Mouse (Mus musculus): ENCODE results near the gene Dppa1. TPM values are rescaled to one million over a fixed set of nuclear protein-coding genes. Genes with fewer than 3 reads are reported as not detected.
"Not testable (repeated sequence)": the region's sequence is repeated elsewhere in the genome, so short reads cannot be mapped to it uniquely, and the experiment has no call there.

The Dppa1 gene
- polyA plus RNA-seq, 1 experiment = not detected

- Histone ChIP-seq H3K4me3 (ENCODE audit: low read depth, low read length) (no peak overlapping the region), H3K27ac (ENCODE audit: insufficient read depth, low read depth, low read length) (no peak overlapping the region), H3K36me3 (ENCODE audit: control insufficient read depth, insufficient read depth, low read length) (no peaks in the 10 kb centered on the region), H3K4me1 (ENCODE audit: control insufficient read depth, insufficient read depth, insufficient read length, low read length) (no peaks in the 10 kb centered on the region), H3K27me3 (ENCODE audit: control insufficient read depth, insufficient read depth, low read length) (no peaks in the 10 kb centered on the region)
- WGBS = 44% methylated on average over 1 of the region's 1 CpGs
- TF ChIP-seq CTCF (IDR thresholded peaks at IDR 0.05; ENCODE audit: extremely low read depth, insufficient read length, insufficient replicate concordance, low read depth, low read length) = no peak
- TF ChIP-seq POLR2A (IDR thresholded peaks at IDR 0.05; ENCODE audit: low read depth, low read length) = no peak
These were observed 15.8 kb upstream of the Dppa1 start for GRCm38 (mm10) chr11:46644824-46645223.

GRCm38 (mm10) chr11:46636568-46636967, 7.5 kb upstream of the Dppa1 start:
- Histone ChIP-seq H3K27me3 (ENCODE audit: control insufficient read depth, insufficient read depth, low read length) (no peaks in the 10 kb centered on the region), H3K4me3 (ENCODE audit: low read depth, low read length) (no peak overlapping the region), H3K4me1 (ENCODE audit: control insufficient read depth, insufficient read depth, insufficient read length, low read length) (no peaks in the 10 kb centered on the region), H3K36me3 (ENCODE audit: control insufficient read depth, insufficient read depth, low read length) (no peaks in the 10 kb centered on the region), H3K27ac (ENCODE audit: insufficient read depth, low read depth, low read length) (no peak overlapping the region)
- 75% methylated on average over 3 of the region's 3 CpGs for WGBS
- TF ChIP-seq POLR2A (IDR thresholded peaks at IDR 0.05; ENCODE audit: low read depth, low read length) (no peak), CTCF (IDR thresholded peaks at IDR 0.05; ENCODE audit: extremely low read depth, insufficient read length, insufficient replicate concordance, low read depth, low read length) (no peak)

GRCm38 (mm10) chr11:46635516-46635915, 6.5 kb upstream of the Dppa1 start:
- 85% methylated on average over 4 of the region's 4 CpGs for WGBS
- not testable (repeated sequence) for H3K27me3 ChIP-seq (ENCODE audit: control insufficient read depth, insufficient read depth, low read length); H3K27ac ChIP-seq (ENCODE audit: insufficient read depth, low read depth, low read length)

GRCm38 (mm10) chr11:46631635-46632034, 2.6 kb upstream of the Dppa1 start:
- no peak for TF ChIP-seq POLR2A (IDR thresholded peaks at IDR 0.05; ENCODE audit: low read depth, low read length)
- no peak for TF ChIP-seq CTCF (IDR thresholded peaks at IDR 0.05; ENCODE audit: extremely low read depth, insufficient read length, insufficient replicate concordance, low read depth, low read length)
- 31% methylated on average over 3 of the region's 3 CpGs for WGBS
- H3K4me1 ChIP-seq (ENCODE audit: control insufficient read depth, insufficient read depth, insufficient read length, low read length) = no peaks in the 10 kb centered on the region
- H3K27me3 ChIP-seq (ENCODE audit: control insufficient read depth, insufficient read depth, low read length) = no peaks in the 10 kb centered on the region
- H3K27ac ChIP-seq (ENCODE audit: insufficient read depth, low read depth, low read length) = no peak overlapping the region
- no peak overlapping the region for H3K4me3 ChIP-seq (ENCODE audit: low read depth, low read length)
- H3K36me3 ChIP-seq (ENCODE audit: control insufficient read depth, insufficient read depth, low read length) = no peaks in the 10 kb centered on the region

More at GRCm38 (mm10) chr11:46635516-46635915, 6.5 kb upstream of the Dppa1 start:
- not testable (repeated sequence) for H3K4me3 ChIP-seq (ENCODE audit: low read depth, low read length); H3K4me1 ChIP-seq (ENCODE audit: control insufficient read depth, insufficient read depth, insufficient read length, low read length); H3K36me3 ChIP-seq (ENCODE audit: control insufficient read depth, insufficient read depth, low read length)

GRCm38 (mm10) chr11:46620414-46621168, 8.5 kb downstream of the Dppa1 start:
- Histone ChIP-seq H3K27me3 (ENCODE audit: control insufficient read depth, insufficient read depth, low read length) (no peaks in the 10 kb centered on the region), H3K36me3 (ENCODE audit: control insufficient read depth, insufficient read depth, low read length) (no peaks in the 10 kb centered on the region), H3K4me1 (ENCODE audit: control insufficient read depth, insufficient read depth, insufficient read length, low read length) (no peaks in the 10 kb centered on the region), H3K27ac (ENCODE audit: insufficient read depth, low read depth, low read length) (no peak overlapping the region), H3K4me3 (ENCODE audit: low read depth, low read length) (no peak overlapping the region)
- no peak for TF ChIP-seq POLR2A (IDR thresholded peaks at IDR 0.05; ENCODE audit: low read depth, low read length)
- TF ChIP-seq CTCF (IDR thresholded peaks at IDR 0.05; ENCODE audit: extremely low read depth, insufficient read length, insufficient replicate concordance, low read depth, low read length) = no peak
- WGBS = 55% methylated on average over 7 of the region's 7 CpGs

GRCm38 (mm10) chr11:46619929-46620328, 9.1 kb downstream of the Dppa1 start:
- H3K36me3 ChIP-seq (ENCODE audit: control insufficient read depth, insufficient read depth, low read length) = no peaks in the 10 kb centered on the region
- no peaks in the 10 kb centered on the region for H3K4me1 ChIP-seq (ENCODE audit: control insufficient read depth, insufficient read depth, insufficient read length, low read length)
- H3K27me3 ChIP-seq (ENCODE audit: control insufficient read depth, insufficient read depth, low read length) = no peaks in the 10 kb centered on the region
- no peak overlapping the region for H3K4me3 ChIP-seq (ENCODE audit: low read depth, low read length)
- WGBS = 77% methylated on average over 1 of the region's 1 CpGs
- TF ChIP-seq POLR2A (IDR thresholded peaks at IDR 0.05; ENCODE audit: low read depth, low read length) (no peak), CTCF (IDR thresholded peaks at IDR 0.05; ENCODE audit: extremely low read depth, insufficient read length, insufficient replicate concordance, low read depth, low read length) (no peak)
- no peak overlapping the region for H3K27ac ChIP-seq (ENCODE audit: insufficient read depth, low read depth, low read length)

- TF ChIP-seq CTCF (IDR thresholded peaks at IDR 0.05; ENCODE audit: extremely low read depth, insufficient read length, insufficient replicate concordance, low read depth, low read length) (no peak), POLR2A (IDR thresholded peaks at IDR 0.05; ENCODE audit: low read depth, low read length) (no peak)
- H3K27ac ChIP-seq (ENCODE audit: insufficient read depth, low read depth, low read length) = no peak overlapping the region
- WGBS = 83% methylated on average over 2 of the region's 2 CpGs
- H3K4me3 ChIP-seq (ENCODE audit: low read depth, low read length) = no peak overlapping the region
- no peaks in the 10 kb centered on the region for H3K4me1 ChIP-seq (ENCODE audit: control insufficient read depth, insufficient read depth, insufficient read length, low read length)
- no peaks in the 10 kb centered on the region for H3K27me3 ChIP-seq (ENCODE audit: control insufficient read depth, insufficient read depth, low read length)
- H3K36me3 ChIP-seq (ENCODE audit: control insufficient read depth, insufficient read depth, low read length) = no peaks in the 10 kb centered on the region
These were observed 36.6 kb downstream of the Dppa1 start for GRCm38 (mm10) chr11:46592416-46592815.

Data from small intestine, adult 2 months (tissue).